Mouse (Mus musculus) gonadal fat pad, adult 2 months (tissue): ENCODE data around the gene Olfr1049. TPM values are rescaled to one million over a fixed set of nuclear protein-coding genes. Genes with fewer than 3 reads are reported as not detected.
"Not testable (repeated sequence)": the region's sequence is repeated elsewhere in the genome, so short reads cannot be mapped to it uniquely, and the experiment has no call there.

Experiments used
- DNase-seq: peaks from one replicate; pipeline ENCODE4 v3.0.0-alpha.2; 2012; ENCODE audit warnings: low read depth
- polyA plus RNA-seq: library from polyadenylated mRNA; depleted of rRNA; stranded (reverse); fragments of >200 nt; gene quantifications from 2 replicates; pipeline ENCODE4 v1.2.3, GENCODE M21; 2012; rRNA removed

The Olfr1049 gene
- not detected in 2 replicates for polyA plus RNA-seq

GRCm38 (mm10) chr2:86258228-86258627 is at the start of gene Olfr1049:
TSS of gene Olfr1049 (minus strand) at chr2:86258328.
- not testable (repeated sequence) for DNase-seq

DNA sequence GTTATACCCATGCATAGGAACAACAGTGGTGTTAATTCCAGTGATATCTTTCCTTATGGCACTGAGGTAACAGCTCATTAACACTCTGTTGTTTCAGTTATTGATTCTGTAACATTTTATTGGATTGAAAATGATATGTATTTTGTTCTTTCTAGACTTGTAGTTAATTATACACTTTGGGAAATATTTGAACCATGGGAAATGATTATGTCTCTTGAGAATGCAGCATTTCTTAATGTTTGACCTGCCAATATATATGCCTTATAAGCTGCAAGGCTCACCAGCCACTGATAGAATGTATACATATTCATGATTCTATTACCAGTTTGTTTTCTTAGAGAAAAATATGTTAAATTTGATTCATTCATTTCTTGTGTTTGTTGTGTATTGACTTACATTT is 34.0 kb upstream of the Olfr1049 start, which contains the start of gene Olfr1052:
TSS of gene Olfr1052 (plus strand) at position 301 of the 400 bp plus-strand sequence.
- DNase-seq: no peak

GRCm38 (mm10) chr2:86278988-86279387 is 20.9 kb upstream of the Olfr1049 start, which contains the start of gene Olfr1051:
TSS of gene Olfr1051 (minus strand) at chr2:86279088.
- not testable (repeated sequence) for DNase-seq

DNA sequence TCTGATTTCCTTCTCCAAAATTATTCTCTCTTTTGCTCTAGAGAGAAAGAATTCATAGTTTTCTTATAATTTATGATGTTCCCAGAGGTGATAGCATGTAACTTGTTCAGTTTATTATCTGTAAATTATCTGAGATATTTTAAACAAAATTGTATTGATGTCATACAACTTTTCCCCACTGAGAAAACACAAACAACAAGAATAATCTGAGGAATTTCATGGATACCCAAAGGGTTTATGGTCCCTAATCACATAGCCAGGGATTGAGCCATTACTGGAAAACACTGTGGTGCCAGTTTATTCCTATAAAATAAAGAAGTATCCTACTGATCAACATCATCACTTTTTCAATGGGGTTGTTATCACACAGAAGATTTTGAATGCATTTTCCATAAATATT is 17.9 kb downstream of the Olfr1049 start, which contains the start of gene Olfr1048:
TSS of gene Olfr1048 (minus strand) at position 101 of the 400 bp plus-strand sequence.
- no peak for DNase-seq

DNA sequence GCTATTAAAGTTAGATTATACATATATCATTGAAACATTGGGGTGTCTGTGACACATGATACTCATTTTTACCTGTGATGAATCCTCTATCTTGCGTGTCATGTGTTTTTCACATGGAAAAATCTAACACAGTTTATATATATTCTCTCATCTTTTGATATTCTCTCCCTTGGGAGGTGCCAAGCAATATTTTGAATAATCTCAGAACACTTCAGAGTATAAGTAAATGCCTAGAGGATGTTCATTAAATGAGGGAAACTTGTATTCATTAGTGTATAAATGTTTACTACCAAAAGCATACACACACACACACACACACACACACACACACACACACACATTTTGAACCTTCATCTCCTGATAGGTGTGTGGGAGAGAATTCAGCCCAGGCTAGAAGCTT is 26.8 kb downstream of the Olfr1049 start, which contains the start of gene Olfr1047:
TSS of gene Olfr1047 (minus strand) at position 101 of the 400 bp plus-strand sequence.
- no peak for DNase-seq

GRCm38 (mm10) chr2:86219214-86219613 is 38.9 kb downstream of the Olfr1049 start, which contains the start of gene Olfr1046:
TSS of gene Olfr1046 (minus strand) at chr2:86219314.
- DNase-seq: no peak

Other genes with a start within 250 kb of the Olfr1049 start
- 0.61 and 1.0 TPM in 2 replicates for gene Olfr1033, start 237.7 kb downstream of the Olfr1049 start, polyA plus RNA-seq
- 0.13 and 0.14 TPM in 2 replicates for gene Olfr1034, start 212.5 kb downstream of the Olfr1049 start, polyA plus RNA-seq
- gene Olfr1036, start 184.3 kb downstream of the Olfr1049 start, polyA plus RNA-seq: not detected in 2 replicates
- not detected in 2 replicates for gene Olfr1037, start 170.9 kb downstream of the Olfr1049 start, polyA plus RNA-seq
- 0.03 TPM in 1 of 2 replicates, not detected in the other for gene Olfr1039, start 122.4 kb downstream of the Olfr1049 start, polyA plus RNA-seq
- not detected in 2 replicates for gene Olfr1040, start 111.6 kb downstream of the Olfr1049 start, polyA plus RNA-seq
- not detected in 2 replicates for gene Olfr1042, start 96.5 kb downstream of the Olfr1049 start, polyA plus RNA-seq
- gene Olfr1043, start 90.8 kb downstream of the Olfr1049 start, polyA plus RNA-seq: not detected in 2 replicates
- not detected in 2 replicates for gene Olfr1044, start 80.5 kb downstream of the Olfr1049 start, polyA plus RNA-seq
- not detected in 2 replicates for gene Olfr52, start 72.6 kb downstream of the Olfr1049 start, polyA plus RNA-seq
- not detected in 2 replicates for gene Olfr1045, start 55.3 kb downstream of the Olfr1049 start, polyA plus RNA-seq
- gene Olfr1046, start 39.0 kb downstream of the Olfr1049 start, polyA plus RNA-seq: not detected in 2 replicates
- gene Olfr1047, start 26.9 kb downstream of the Olfr1049 start, polyA plus RNA-seq: not detected in 2 replicates
- not detected in 2 replicates for gene Olfr1048, start 18.0 kb downstream of the Olfr1049 start, polyA plus RNA-seq
- gene Olfr1051, start 20.8 kb upstream of the Olfr1049 start, polyA plus RNA-seq: not detected in 2 replicates
- not detected in 2 replicates for gene Olfr1052, start 34.1 kb upstream of the Olfr1049 start, polyA plus RNA-seq
- not detected in 2 replicates for gene Olfr1053, start 57.0 kb upstream of the Olfr1049 start, polyA plus RNA-seq
- not detected in 2 replicates for gene Olfr1054, start 77.1 kb upstream of the Olfr1049 start, polyA plus RNA-seq
- gene Olfr1055, start 92.0 kb upstream of the Olfr1049 start, polyA plus RNA-seq: not detected in 2 replicates
- gene Olfr1056, start 104.1 kb upstream of the Olfr1049 start, polyA plus RNA-seq: not detected in 2 replicates
- gene Olfr1057, start 120.1 kb upstream of the Olfr1049 start, polyA plus RNA-seq: not detected in 2 replicates
- not detected in 2 replicates for gene Olfr1058, start 130.2 kb upstream of the Olfr1049 start, polyA plus RNA-seq
- gene Olfr1061, start 155.7 kb upstream of the Olfr1049 start, polyA plus RNA-seq: not detected in 2 replicates
- not detected in 2 replicates for gene Olfr1062, start 168.4 kb upstream of the Olfr1049 start, polyA plus RNA-seq
- not detected in 2 replicates for gene Olfr1065, start 192.3 kb upstream of the Olfr1049 start, polyA plus RNA-seq
- not detected in 2 replicates for gene Olfr1066, start 197.9 kb upstream of the Olfr1049 start, polyA plus RNA-seq
- gene Olfr228, start 229.1 kb upstream of the Olfr1049 start, polyA plus RNA-seq: not detected in 2 replicates